Mouse (Mus musculus): ENCODE measurements around the gene Miga1.
"Not testable (repeated sequence)": the region's sequence is repeated elsewhere in the genome, so short reads cannot be mapped to it uniquely, and the experiment has no call there.

- peak; percentile 90 for TF ChIP-seq CTCF (IDR thresholded peaks at IDR 0.05; ENCODE audit: low read depth)
- not testable (repeated sequence) for TF ChIP-seq EP300 (optimal IDR thresholded peaks at IDR 0.05)
Observed at GRCm38 (mm10) chr3:152259409-152259808, 80.8 kb downstream of the Miga1 start.

All from stomach, postnatal 0 days (tissue).